Mouse (Mus musculus) liver, embryonic 13.5 days (tissue): ENCODE data around the gene Ccl27a. TPM values are rescaled to one million over a fixed set of nuclear protein-coding genes. Genes with fewer than 3 reads are reported as not detected.
"Not testable (repeated sequence)": the region's sequence is repeated elsewhere in the genome, so short reads cannot be mapped to it uniquely, and the experiment has no call there.

Source experiments
- ATAC-seq: fragments of 200-750 bp; cut with Nextera tagmentation; 2 replicates; pipeline ENCODE4 v1.8.0; 2017; ENCODE audit warnings: low read depth, mild to moderate bottlenecking, moderate number of reproducible peaks, moderate library complexity
- DNase-seq: peaks from one replicate; pipeline ENCODE4 v3.0.0; 2022
- H3K27ac ChIP-seq: fragments of 300-500 bp; sonication (generic); 2 replicates; pipeline ENCODE4 v1.5.1; 2015; ENCODE audit warnings: moderate library complexity, mild to moderate bottlenecking, inconsistent platforms
- H3K27me3 ChIP-seq: fragments of 300-500 bp; sonication (generic); 2 replicates; pipeline ENCODE4 v1.6.1; 2015; ENCODE audit warnings: mild to moderate bottlenecking, inconsistent platforms
- H3K36me3 ChIP-seq: fragments of 300-500 bp; sonication (generic); 2 replicates; pipeline ENCODE4 v1.6.1; 2015; ENCODE audit warnings: mild to moderate bottlenecking, inconsistent platforms
- H3K4me1 ChIP-seq: fragments of 300-500 bp; sonication (generic); replicated peaks from 2 replicates; pipeline ENCODE4 v1.6.1; 2015; ENCODE audit warnings: inconsistent platforms
- H3K4me2 ChIP-seq: fragments of 300-500 bp; sonication (generic); 2 replicates; pipeline ENCODE4 v1.6.1; 2015; ENCODE audit warnings: inconsistent platforms, mild to moderate bottlenecking, moderate library complexity
- H3K4me3 ChIP-seq: fragments of 300-500 bp; sonication (generic); replicated peaks from 2 replicates; pipeline ENCODE4 v1.5.1; 2015; ENCODE audit warnings: mild to moderate bottlenecking, inconsistent platforms
- H3K9ac ChIP-seq: fragments of 300-500 bp; sonication (generic); 2 replicates; pipeline ENCODE4 v1.6.1; 2015; ENCODE audit warnings: mild to moderate bottlenecking, inconsistent platforms
- H3K9me3 ChIP-seq: fragments of 300-500 bp; sonication (generic); replicated peaks from 2 replicates; pipeline ENCODE4 v1.6.1; 2016; ENCODE audit warnings: inconsistent platforms
- WGBS: fragments of 180-500 bp; shearing (Covaris S2); methylation state at CpG from one replicate; pipeline ENCODE4 v1.1.7; 2015; ENCODE audit not compliant: insufficient replicate concordance; 5-methylcytosine and 5-hydroxymethylcytosine counted together
- polyA plus RNA-seq: library from polyadenylated mRNA; unstranded; fragments of >200 nt; fragmentation: Nextera tagmentation; extraction: Ambion mirVana; gene quantifications from 2 replicates; pipeline ENCODE4 v1.2.1, GENCODE M21; 2015

Ccl27a gene
- polyA plus RNA-seq = 7.1 and 7.6 TPM in 2 replicates

GRCm38 (mm10) chr4:41774002-41774401 is at the start of gene Ccl27a:
TSS of gene Ccl27a (minus strand) at chr4:41774247.
- peak; percentile 75 for DNase-seq
- H3K4me3 ChIP-seq = peak within 1 kb of the TSS; percentile 56
- not testable (repeated sequence) for ATAC-seq, H3K9me3 ChIP-seq, H3K27ac ChIP-seq, H3K27me3 ChIP-seq, H3K36me3 ChIP-seq
- H3K9ac ChIP-seq = peak within 1 kb of the TSS; percentile 45; the same call in 1 of the 2 replicates
- peaks cover 14% of the 10 kb centered on the region for H3K4me1 ChIP-seq
- H3K4me2 ChIP-seq = peak within 1 kb of the TSS; percentile 69
- WGBS = 2% methylated on average over 12 of the region's 14 CpGs

- WGBS = 49% methylated on average over 3 of the region's 3 CpGs
- H3K27ac ChIP-seq, H3K4me2 ChIP-seq, H3K27me3 ChIP-seq, H3K4me3 ChIP-seq, ATAC-seq, DNase-seq, H3K36me3 ChIP-seq, H3K9ac ChIP-seq, H3K4me1 ChIP-seq, H3K9me3 ChIP-seq: not testable (repeated sequence)
Measured at GRCm38 (mm10) chr4:41783197-41783596, 9.2 kb upstream of the Ccl27a start.

GRCm38 (mm10) chr4:41782711-41783110 is 8.7 kb upstream of the Ccl27a start:
- H3K9ac ChIP-seq, H3K9me3 ChIP-seq, H3K4me3 ChIP-seq, H3K4me2 ChIP-seq, H3K36me3 ChIP-seq, DNase-seq, H3K4me1 ChIP-seq, ATAC-seq, H3K27me3 ChIP-seq, H3K27ac ChIP-seq: not testable (repeated sequence)
- 29% methylated on average over 4 of the region's 4 CpGs for WGBS

- H3K27me3 ChIP-seq = not testable (repeated sequence)
- 26% methylated on average over 18 of the region's 21 CpGs for WGBS
Measured at GRCm38 (mm10) chr4:41781748-41782485, 7.9 kb upstream of the Ccl27a start.

GRCm38 (mm10) chr4:41781271-41781670 is 7.2 kb upstream of the Ccl27a start:
- not testable (repeated sequence) for H3K4me3 ChIP-seq, H3K27me3 ChIP-seq, DNase-seq, H3K27ac ChIP-seq, H3K9me3 ChIP-seq, H3K4me1 ChIP-seq, H3K4me2 ChIP-seq, ATAC-seq, H3K9ac ChIP-seq, H3K36me3 ChIP-seq
- WGBS = 29% methylated on average over 9 of the region's 9 CpGs

More at GRCm38 (mm10) chr4:41781748-41782485, 7.9 kb upstream of the Ccl27a start:
- H3K9me3 ChIP-seq, H3K4me3 ChIP-seq, H3K27ac ChIP-seq, H3K4me1 ChIP-seq, DNase-seq, H3K9ac ChIP-seq, H3K4me2 ChIP-seq, H3K36me3 ChIP-seq, ATAC-seq: not testable (repeated sequence)

- H3K36me3 ChIP-seq, H3K9me3 ChIP-seq, H3K4me3 ChIP-seq, H3K9ac ChIP-seq, H3K4me2 ChIP-seq, H3K27me3 ChIP-seq, H3K27ac ChIP-seq, H3K4me1 ChIP-seq, ATAC-seq, DNase-seq: not testable (repeated sequence)
- 79% methylated on average over 1 of the region's 1 CpGs for WGBS
Measured at GRCm38 (mm10) chr4:41775840-41776239, 1.8 kb upstream of the Ccl27a start.

GRCm38 (mm10) chr4:41774506-41774905 is 459 bp upstream of the Ccl27a start:
- WGBS = 81% methylated on average over 3 of the region's 3 CpGs
- not testable (repeated sequence) for DNase-seq, ATAC-seq, H3K9me3 ChIP-seq, H3K27me3 ChIP-seq, H3K9ac ChIP-seq, H3K36me3 ChIP-seq, H3K27ac ChIP-seq
- H3K4me2 ChIP-seq = peak overlapping the region; percentile 69
- H3K4me1 ChIP-seq = peaks cover 14% of the 10 kb centered on the region
- H3K4me3 ChIP-seq = peak overlapping the region; percentile 56

GRCm38 (mm10) chr4:41773502-41773901 is 545 bp downstream of the Ccl27a start:
- H3K36me3 ChIP-seq, H3K9me3 ChIP-seq, H3K27ac ChIP-seq, ATAC-seq, H3K27me3 ChIP-seq: not testable (repeated sequence)
- DNase-seq = peak; percentile 75
- Histone ChIP-seq H3K4me1 (peaks cover 14% of the 10 kb centered on the region), H3K4me3 (peak overlapping the region; percentile 56), H3K9ac (peak overlapping the region; percentile 45; the same call in 1 of the 2 replicates), H3K4me2 (peak overlapping the region; percentile 69)
- 0% methylated on average over 20 of the region's 25 CpGs for WGBS

GRCm38 (mm10) chr4:41772946-41773345 is 1.1 kb downstream of the Ccl27a start:
- DNase-seq = not testable (repeated sequence)
- 0 out of 2 replicates have a peak overlapping the region, but pooled peaks have one; percentile 29 for H3K9ac ChIP-seq

GRCm38 (mm10) chr4:41767301-41767700 is 6.7 kb downstream of the Ccl27a start:
- H3K27ac ChIP-seq, H3K27me3 ChIP-seq, H3K9ac ChIP-seq, H3K9me3 ChIP-seq, H3K4me2 ChIP-seq, ATAC-seq, DNase-seq, H3K36me3 ChIP-seq, H3K4me3 ChIP-seq: not testable (repeated sequence)
- 50% methylated on average over 10 of the region's 10 CpGs for WGBS
- H3K4me1 ChIP-seq = peaks cover 16% of the 10 kb centered on the region

More at GRCm38 (mm10) chr4:41772946-41773345, 1.1 kb downstream of the Ccl27a start:
- not testable (repeated sequence) for H3K9me3 ChIP-seq, H3K27me3 ChIP-seq, ATAC-seq, H3K27ac ChIP-seq, H3K36me3 ChIP-seq
- peaks cover 14% of the 10 kb centered on the region for H3K4me1 ChIP-seq
- peak overlapping the region; percentile 62 for H3K4me2 ChIP-seq
- peak overlapping the region; percentile 45 for H3K4me3 ChIP-seq
- 3% methylated on average over 7 of the region's 16 CpGs for WGBS

GRCm38 (mm10) chr4:41763176-41763575 is 10.9 kb downstream of the Ccl27a start:
- DNase-seq, H3K9me3 ChIP-seq, H3K27ac ChIP-seq, H3K27me3 ChIP-seq, H3K4me3 ChIP-seq, H3K4me2 ChIP-seq, H3K36me3 ChIP-seq, ATAC-seq, H3K9ac ChIP-seq: not testable (repeated sequence)
- WGBS = 73% methylated on average over 4 of the region's 6 CpGs
- peaks cover 44% of the 10 kb centered on the region for H3K4me1 ChIP-seq
